10 mouse cellular contexts compared by ENCODE assay signal in the genomic region with DNA sequence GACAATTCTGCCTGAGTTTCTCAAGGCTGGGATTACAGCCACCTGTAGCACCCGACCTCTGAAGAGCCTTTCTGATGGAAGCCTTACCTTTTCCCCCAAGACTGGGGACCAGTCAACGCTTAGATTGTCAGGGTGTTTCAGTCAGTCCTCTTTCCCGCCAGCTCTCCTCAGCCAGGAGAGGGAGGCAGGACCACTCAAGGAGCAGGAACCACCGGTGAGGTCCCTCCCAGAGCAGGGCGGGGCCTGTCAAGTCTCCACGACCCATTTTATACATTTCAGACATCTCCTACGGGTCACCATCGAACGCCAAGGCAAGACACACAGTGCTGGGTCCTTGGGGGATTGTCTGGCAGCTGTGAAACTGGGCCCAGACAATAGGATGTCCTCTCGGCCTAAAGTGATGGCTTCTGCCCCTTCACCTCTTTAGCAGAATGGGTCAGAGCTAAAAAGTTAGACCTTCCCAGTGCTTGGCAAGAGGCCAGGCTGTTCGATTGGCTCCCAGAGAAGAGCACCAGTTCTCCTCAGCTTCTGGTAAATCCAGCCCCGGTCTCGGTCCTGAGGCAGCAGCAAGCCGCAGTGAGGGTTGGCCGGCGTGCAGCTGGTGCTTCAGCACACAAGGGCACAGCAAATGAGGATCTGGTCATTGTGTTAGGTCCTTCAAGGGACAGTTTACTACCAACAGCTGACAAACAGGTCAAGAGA. TPM values are rescaled to one million over a fixed set of nuclear protein-coding genes. Genes with fewer than 3 reads are reported as not detected.
DNase-seq lines count a peak whose midpoint lies in the region; ATAC-seq and TF ChIP-seq lines count a peak whose summit lies in the region.
"Had no signal": no experiment of that assay in that cellular context is flagged by ENCODE, and none has a peak within 500 bp of the region (broad histone marks: within the 10 kb centered on the region; RNA-seq: fewer than 3 reads in every experiment).

No protein-coding gene starts in this region.

- no peak overlapping the region for H3K4me2 ChIP-seq in heart, embryonic 12.5 days
- H3K4me2 ChIP-seq: midbrain, embryonic 12.5 days had no signal

- H3K4me1 ChIP-seq in lung, adult 2 months (ENCODE audit: control insufficient read depth, insufficient read depth, low read length), result peaks cover 23% of the 10 kb centered on the region
- H3K4me1 ChIP-seq in heart, embryonic 12.5 days (replicated peaks), result peaks cover 29% of the 10 kb centered on the region

- ATAC-seq in heart, embryonic 12.5 days (ENCODE audit: insufficient number of reproducible peaks, low FRiP score), result no peak

- TF ChIP-seq CTCF in lung, adult 2 months (IDR thresholded peaks at IDR 0.05; ENCODE audit: insufficient read depth, low read length), result no peak

- H3K27me3 ChIP-seq in heart, embryonic 12.5 days (replicated peaks), result no peaks in the 10 kb centered on the region
- H3K27me3 ChIP-seq: midbrain, embryonic 12.5 days had no signal

- H3K27ac ChIP-seq in heart, embryonic 12.5 days (ENCODE audit: poor library complexity, severe bottlenecking), result 0 out of 2 replicates have a peak overlapping the region, but pooled peaks have one; percentile 1
- H3K27ac ChIP-seq: midbrain, embryonic 12.5 days had no signal

- WGBS in lung, adult 2 months, result 46% methylated on average over 16 of the region's 16 CpGs
- 69% methylated on average over 16 of the region's 16 CpGs for WGBS in heart, embryonic 12.5 days

- H3K9ac ChIP-seq in heart, embryonic 12.5 days, result no peak overlapping the region
- H3K9ac ChIP-seq: midbrain, embryonic 12.5 days had no signal

- H3K36me3 ChIP-seq in heart, embryonic 12.5 days, result peaks cover 43% of the 10 kb centered on the region

- TF ChIP-seq POLR2A in lung, adult 2 months (IDR thresholded peaks at IDR 0.05; ENCODE audit: borderline replicate concordance, extremely low read depth, low read depth, low read length), result peak; percentile 34; the same call in 1 of the 2 replicates

- no peaks in the 10 kb centered on the region for H3K9me3 ChIP-seq in heart, embryonic 12.5 days (replicated peaks)
- H3K9me3 ChIP-seq: midbrain, embryonic 12.5 days had no signal

- H3K4me3 ChIP-seq in lung, adult 2 months (replicated peaks; ENCODE audit: extremely low read depth, low read depth, low read length), result no peak overlapping the region
- no peak overlapping the region for H3K4me3 ChIP-seq in heart, embryonic 12.5 days
- H3K4me3 ChIP-seq: midbrain, embryonic 12.5 days had no signal

- DNase-seq in lung, adult 2 months, result no peak
- DNase-seq in lung, postnatal 25 days (ENCODE audit: low spot score), result no peak
- DNase-seq in ZHBTc4 (ENCODE audit: low read depth, low spot score), result peak; percentile 69
- peak; percentile 62 for DNase-seq in lung, postnatal 36 days
- DNase-seq in layer of hippocampus, postnatal 14 days (ENCODE audit: low spot score in 2 of 2), result no peak
- DNase-seq in urinary bladder, adult 2 months (ENCODE audit: low spot score), result no peak
- DNase-seq in left cerebral cortex, adult 18-20 months (ENCODE audit: low spot score in 2 of 2), result no peak
- DNase-seq: cerebellum, adult 11 months had no signal

RNA-seq across cellular contexts. Expression of a gene that starts 7.3 kb away (rescaled TPM):
- polyA plus RNA-seq in lung, adult 2 months (2012; rRNA removed), result 467 and 695 TPM in 2 replicates
- 240 and 245 TPM in 2 replicates for polyA plus RNA-seq in heart, embryonic 12.5 days (2016; fragmentation: Nextera tagmentation; extraction: Ambion mirVana)
- total RNA-seq in layer of hippocampus, postnatal 14 days (2021), result 10 to 100 TPM; 75.7 to 85.9 TPM
- 209 and 247 TPM in 2 replicates for polyA plus RNA-seq in urinary bladder, adult 2 months (2012; rRNA removed)
- 10 to 100 TPM; 45.3 to 77.9 TPM for total RNA-seq in left cerebral cortex, adult 18-20 months (2021)

RNA-seq across cellular contexts. Expression of a gene that starts 14.3 kb away (rescaled TPM):
- polyA plus RNA-seq in lung, adult 2 months (2012; rRNA removed), result 8.3 and 15.2 TPM in 2 replicates
- polyA plus RNA-seq in heart, embryonic 12.5 days (2016; fragmentation: Nextera tagmentation; extraction: Ambion mirVana), result 0.10 and 0.28 TPM in 2 replicates
- 1 to 10 TPM in 1 of 2 experiments, under 1 TPM in 1; 0.62 to 1.0 TPM for total RNA-seq in layer of hippocampus, postnatal 14 days (2021)
- 1.1 and 1.7 TPM in 2 replicates for polyA plus RNA-seq in urinary bladder, adult 2 months (2012; rRNA removed)
- under 1 TPM; 0.14 to 0.40 TPM for total RNA-seq in left cerebral cortex, adult 18-20 months (2021)

RNA-seq across cellular contexts. Expression of a gene that starts 27.6 kb away (rescaled TPM):
- 5.0 and 7.8 TPM in 2 replicates for polyA plus RNA-seq in lung, adult 2 months (2012; rRNA removed)
- polyA plus RNA-seq in heart, embryonic 12.5 days (2016; fragmentation: Nextera tagmentation; extraction: Ambion mirVana), result 0.10 and 0.20 TPM in 2 replicates
- 1 to 10 TPM; 1.3 to 1.6 TPM for total RNA-seq in layer of hippocampus, postnatal 14 days (2021)
- 0.49 and 1.3 TPM in 2 replicates for polyA plus RNA-seq in urinary bladder, adult 2 months (2012; rRNA removed)
- total RNA-seq in left cerebral cortex, adult 18-20 months (2021), result 1 to 10 TPM; 2.0 to 3.6 TPM
- polyA plus RNA-seq: midbrain, embryonic 12.5 days had no signal

RNA-seq across cellular contexts. Expression of a gene that starts 36.4 kb away (rescaled TPM):
- 8.5 and 9.0 TPM in 2 replicates for polyA plus RNA-seq in lung, adult 2 months (2012; rRNA removed)
- polyA plus RNA-seq in heart, embryonic 12.5 days (2016; fragmentation: Nextera tagmentation; extraction: Ambion mirVana), result 18.9 and 19.2 TPM in 2 replicates
- total RNA-seq in layer of hippocampus, postnatal 14 days (2021), result 10 to 100 TPM in 1 of 2 experiments, 1 to 10 TPM in 1; 7.6 to 10.6 TPM
- 21.4 and 23.7 TPM in 2 replicates for polyA plus RNA-seq in urinary bladder, adult 2 months (2012; rRNA removed)
- total RNA-seq in left cerebral cortex, adult 18-20 months (2021), result 1 to 10 TPM; 6.6 to 7.3 TPM

Comparison
In these comparisons a context has a peak if more than half of its experiments do, and no peak if none do; other contexts are left out.
1. DNase-seq: peak in ZHBTc4 (single experiment) and lung, postnatal 36 days (single experiment); none in lung, adult 2 months (single experiment), lung, postnatal 25 days (single experiment), layer of hippocampus, postnatal 14 days (0 of 2), urinary bladder, adult 2 months (single experiment) and left cerebral cortex, adult 18-20 months (0 of 2).